Mouse (Mus musculus) MEL (cell line): ENCODE data around the gene Naa11. TPM values are rescaled to one million over a fixed set of nuclear protein-coding genes. Genes with fewer than 3 reads are reported as not detected.

Source experiments
- DNase-seq: peaks from one replicate; pipeline ENCODE4 v3.0.0; 2011; ENCODE audit warnings: low read depth, low spot score
- H3K27ac ChIP-seq: 2 replicates; pipeline ENCODE4 v1.5.1; 2012; ENCODE audit warnings: low read depth, mild to moderate bottlenecking, control low read depth, low read length, moderate library complexity; ENCODE audit not compliant: control insufficient read depth
- H3K27me3 ChIP-seq, 2 experiments: fragments of 150-350 bp in 1 of 2; sonication (generic) in 1 of 2; 2 replicates each; pipeline ENCODE4 v1.6.1; 2012; ENCODE audit warnings: low read length in 2 of 2, mild to moderate bottlenecking in 2 of 2, improper control_type of control experiment in 1 of 2, moderate library complexity in 1 of 2; ENCODE audit not compliant: insufficient read depth in 2 of 2, control insufficient read depth in 1 of 2
- H3K36me3 ChIP-seq, 2 experiments: 2 replicates each; pipeline ENCODE4 v1.6.1; 2012 to 2014; ENCODE audit warnings: low read length in 2 of 2, improper control_type of control experiment in 1 of 2, inconsistent platforms in 1 of 2, mild to moderate bottlenecking in 1 of 2; ENCODE audit not compliant: insufficient read depth in 2 of 2, control insufficient read depth in 1 of 2
- H3K4me1 ChIP-seq, 2 experiments: fragments of 150-350 bp in 1 of 2; sonication (generic) in 1 of 2; 2 replicates each; pipeline ENCODE4 v1.6.1; 2012; ENCODE audit warnings: low read length in 2 of 2, improper control_type of control experiment in 1 of 2, mild to moderate bottlenecking in 1 of 2; ENCODE audit not compliant: insufficient read depth in 2 of 2, control insufficient read depth in 1 of 2
- H3K4me3 ChIP-seq, 2 experiments: fragments of 150-350 bp in 1 of 2; sonication (generic) in 1 of 2; 2 replicates each; pipeline ENCODE4 v1.5.1; 2012; ENCODE audit warnings: low read depth in 2 of 2, low read length in 2 of 2, mild to moderate bottlenecking in 2 of 2, moderate library complexity in 2 of 2, control low read depth in 1 of 2, improper control_type of control experiment in 1 of 2; ENCODE audit not compliant: control insufficient read depth in 1 of 2, insufficient read depth in 1 of 2
- H3K79me2 ChIP-seq: 2 replicates; pipeline ENCODE4 v1.6.1; 2012; ENCODE audit warnings: mild to moderate bottlenecking, low read length, moderate library complexity; ENCODE audit not compliant: control insufficient read depth, poor library complexity, insufficient read depth
- H3K9ac ChIP-seq: 2 replicates; pipeline ENCODE4 v1.6.1; 2012; ENCODE audit warnings: low read depth, mild to moderate bottlenecking, control low read depth, low read length, moderate library complexity; ENCODE audit not compliant: control insufficient read depth, poor library complexity, severe bottlenecking
- H3K9me3 ChIP-seq: fragments of 150-350 bp; sonication (generic); replicated peaks from 2 replicates; pipeline ENCODE4 v1.6.1; 2012; ENCODE audit warnings: mild to moderate bottlenecking, low read length, improper control_type of control experiment, moderate library complexity; ENCODE audit not compliant: insufficient read depth
- CTCF ChIP-seq, 3 experiments: IDR thresholded peaks in 2 of 3; conservative IDR thresholded peaks in 1 of 3; 2 replicates each; pipeline ENCODE4 v1.5.1; 2011 to 2012; ENCODE audit warnings: low read length in 3 of 3, low read depth in 2 of 3, mild to moderate bottlenecking in 2 of 3, improper control_type of control experiment in 1 of 3, inconsistent platforms in 1 of 3, mixed read lengths in 1 of 3, moderate library complexity in 1 of 3; ENCODE audit not compliant: control insufficient read depth in 1 of 3, insufficient read depth in 1 of 3, poor library complexity in 1 of 3, severe bottlenecking in 1 of 3
- EP300 ChIP-seq, 2 experiments: IDR thresholded peaks; 2 replicates each; pipeline ENCODE4 v1.6.1; 2011; ENCODE audit warnings: improper control_type of control experiment in 2 of 2, low read length in 2 of 2, low read depth in 1 of 2, mild to moderate bottlenecking in 1 of 2
- GABPA ChIP-seq: IDR thresholded peaks from 2 replicates; pipeline ENCODE4 v1.6.1; 2012; ENCODE audit warnings: low read depth, mild to moderate bottlenecking, inconsistent platforms, low read length, improper control_type of control experiment, moderate library complexity
- GATA1 ChIP-seq: IDR thresholded peaks from 2 replicates; pipeline ENCODE4 v1.6.1; 2011; ENCODE audit warnings: low read depth, low read length, improper control_type of control experiment
- JUND ChIP-seq: IDR thresholded peaks from 2 replicates; pipeline ENCODE4 v1.6.1; 2011; ENCODE audit warnings: low read depth, mild to moderate bottlenecking, improper control_type of control experiment, low read length
- MXI1 ChIP-seq: IDR thresholded peaks from 2 replicates; pipeline ENCODE4 v1.6.1; 2011; ENCODE audit warnings: mild to moderate bottlenecking, low read depth, low read length, improper control_type of control experiment
- NRF1 ChIP-seq: IDR thresholded peaks from 2 replicates; pipeline ENCODE4 v1.6.1; 2014; ENCODE audit warnings: low read depth, mild to moderate bottlenecking, inconsistent platforms, low read length, improper control_type of control experiment, moderate library complexity; ENCODE audit not compliant: poor library complexity, insufficient read depth, severe bottlenecking
- POLR2A ChIP-seq, 2 experiments: IDR thresholded peaks; 2 replicates each; pipeline ENCODE4 v1.6.1; 2011 to 2012; ENCODE audit warnings: low read length in 2 of 2, mild to moderate bottlenecking in 2 of 2, control low read depth in 1 of 2, improper control_type of control experiment in 1 of 2, low read depth in 1 of 2, moderate library complexity in 1 of 2; ENCODE audit not compliant: control insufficient read depth in 1 of 2, insufficient read depth in 1 of 2, poor library complexity in 1 of 2
- POLR2AphosphoS2 ChIP-seq: IDR thresholded peaks from 2 replicates; pipeline ENCODE4 v1.6.1; 2011; ENCODE audit warnings: low read length, improper control_type of control experiment
- POLR2AphosphoS5 ChIP-seq: IDR thresholded peaks from 2 replicates; pipeline ENCODE4 v1.6.1; 2012; ENCODE audit warnings: low read depth, borderline replicate concordance, mild to moderate bottlenecking, inconsistent platforms, low read length, moderate library complexity, mixed read lengths
- RCOR1 ChIP-seq: IDR thresholded peaks from 2 replicates; pipeline ENCODE4 v1.6.1; 2012; ENCODE audit warnings: low read depth, mild to moderate bottlenecking, inconsistent platforms, low read length, improper control_type of control experiment
- TAL1 ChIP-seq: IDR thresholded peaks from 2 replicates; pipeline ENCODE4 v1.6.1; 2012; ENCODE audit warnings: mild to moderate bottlenecking, inconsistent platforms, low read length, moderate library complexity, mixed read lengths
- TBP ChIP-seq: IDR thresholded peaks from 2 replicates; pipeline ENCODE4 v1.8.0; 2011; ENCODE audit warnings: low read depth, low read length, improper control_type of control experiment
- UBTF ChIP-seq: IDR thresholded peaks from 2 replicates; pipeline ENCODE4 v1.6.1; 2012; ENCODE audit warnings: low read depth, mild to moderate bottlenecking, inconsistent platforms, low read length, improper control_type of control experiment, moderate library complexity, borderline replicate concordance; ENCODE audit not compliant: insufficient read depth
- ZKSCAN1 ChIP-seq: IDR thresholded peaks from 2 replicates; pipeline ENCODE4 v1.6.1; 2012; ENCODE audit warnings: low read depth, mild to moderate bottlenecking, inconsistent platforms, low read length, improper control_type of control experiment, moderate library complexity
- ZMIZ1 ChIP-seq: IDR thresholded peaks from 2 replicates; pipeline ENCODE4 v1.6.1; 2012; ENCODE audit warnings: low read depth, mild to moderate bottlenecking, inconsistent platforms, low read length, improper control_type of control experiment, moderate library complexity
- ZNF384 ChIP-seq: IDR thresholded peaks from 2 replicates; pipeline ENCODE4 v1.6.1; 2012; ENCODE audit warnings: low read depth, mild to moderate bottlenecking, inconsistent platforms, low read length, improper control_type of control experiment
- polyA plus RNA-seq, 2 experiments: library from polyadenylated mRNA; stranded (reverse) in 1 of 2; unstranded in 1 of 2; fragments of >175 nt in 1 of 2; fragments of >200 nt in 1 of 2; gene quantifications; 2 replicates each; pipeline versions ENCODE4 v1.2.1 to v1.2.4; 2012; ENCODE audit warnings: low replicate concordance in 2 of 2, low read depth in 1 of 2; ENCODE audit not compliant: insufficient read length in 2 of 2, insufficient read depth in 1 of 2, missing spikeins in 1 of 2
- total RNA-seq: library from RNA; depleted of rRNA; stranded (reverse); fragments of 300-350 nt; gene quantifications from 2 replicates; pipeline ENCODE4 v1.2.3, GENCODE M21; 2012

Naa11 gene
- total and polyA plus RNA-seq, 3 experiments = not detected

DNA sequence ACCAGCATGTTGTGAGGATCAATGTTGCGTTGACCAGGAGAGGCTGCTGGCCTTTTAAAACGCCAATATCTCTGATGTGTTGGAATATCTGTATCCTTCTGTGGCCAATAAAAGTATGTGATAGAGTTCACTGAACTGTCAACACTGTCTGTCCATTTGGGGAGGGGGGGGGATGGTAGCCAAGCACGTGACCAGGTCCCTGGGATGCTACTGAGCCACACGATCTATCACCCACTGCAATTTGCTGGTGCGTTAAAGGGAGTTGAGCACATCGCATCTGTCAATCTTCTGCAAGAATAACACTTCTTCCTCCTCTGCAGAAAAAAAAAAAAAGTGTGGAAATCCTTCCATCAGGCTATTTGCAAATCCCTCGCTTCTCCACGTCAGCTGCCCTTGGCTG lies 43.9 kb downstream of the Naa11 start:
- no peak overlapping the region for H3K27ac ChIP-seq
- H3K9me3 ChIP-seq = no peaks in the 10 kb centered on the region
- H3K4me3 ChIP-seq = no peak overlapping the region
- no peaks in the 10 kb centered on the region for H3K4me1 ChIP-seq
- no peaks in the 10 kb centered on the region for H3K79me2 ChIP-seq
- no peaks in the 10 kb centered on the region for H3K27me3 ChIP-seq
- no peak for TF ChIP-seq POLR2AphosphoS5
- no peak for TF ChIP-seq UBTF
- no peak for TF ChIP-seq TAL1
- H3K9ac ChIP-seq = no peak overlapping the region
- no peak for DNase-seq
- H3K36me3 ChIP-seq = no peaks in the 10 kb centered on the region

DNA sequence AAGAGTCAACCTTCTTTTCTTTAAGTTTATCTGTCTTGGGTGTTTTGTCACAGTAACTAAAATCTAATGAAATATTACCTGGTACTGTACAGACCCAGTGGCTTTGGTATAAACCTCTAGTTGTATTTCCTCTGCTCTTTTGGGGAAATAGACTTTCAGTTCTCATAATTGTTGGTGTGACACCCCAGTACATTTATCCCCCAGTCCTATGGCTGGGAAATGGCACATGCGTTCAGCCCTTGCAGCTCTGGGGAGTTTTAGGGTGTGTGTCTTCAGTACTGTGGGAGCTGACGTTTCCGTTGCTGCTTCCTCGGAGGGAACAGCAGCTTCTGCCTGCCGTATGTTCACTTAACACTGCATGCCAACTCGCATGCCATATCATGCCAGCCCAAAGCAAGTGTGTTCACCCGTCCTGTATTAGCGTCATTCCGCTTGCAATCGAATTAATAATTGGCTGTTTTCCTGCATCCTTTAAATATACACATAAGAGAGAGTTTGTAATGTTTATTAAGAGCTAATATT lies 46.4 kb downstream of the Naa11 start:
- Histone ChIP-seq H3K27me3 (no peaks in the 10 kb centered on the region), H3K4me1 (no peaks in the 10 kb centered on the region), H3K9me3 (no peaks in the 10 kb centered on the region)
- TF ChIP-seq ZNF384 (no peak), ZMIZ1 (no peak), JUND (no peak), GATA1 (no peak), CTCF (IDR thresholded peaks at IDR 0.05 in 2 of 3, conservative IDR thresholded peaks at IDR 0.05 in 1 of 3; ENCODE audit: control insufficient read depth in 1 of 3, insufficient read depth in 1 of 3, low read depth in 2 of 3, low read length in 3 of 3, poor library complexity in 1 of 3, severe bottlenecking in 1 of 3) (no peak), POLR2AphosphoS2 (no peak), POLR2A (IDR thresholded peaks at IDR 0.05; ENCODE audit: control insufficient read depth in 1 of 2, insufficient read depth in 1 of 2, low read depth in 1 of 2, low read length in 2 of 2, poor library complexity in 1 of 2) (no peak), TAL1 (no peak), ZKSCAN1 (no peak), TBP (no peak), UBTF (no peak), GABPA (no peak), POLR2AphosphoS5 (no peak), NRF1 (no peak)
- TF ChIP-seq, all 39 proteins: peak for 0
- H3K4me3 ChIP-seq = no peak overlapping the region
- H3K36me3 ChIP-seq = no peaks in the 10 kb centered on the region
- H3K27ac ChIP-seq = no peak overlapping the region
- H3K79me2 ChIP-seq = no peaks in the 10 kb centered on the region
- H3K9ac ChIP-seq = no peak overlapping the region
- DNase-seq = no peak

DNA sequence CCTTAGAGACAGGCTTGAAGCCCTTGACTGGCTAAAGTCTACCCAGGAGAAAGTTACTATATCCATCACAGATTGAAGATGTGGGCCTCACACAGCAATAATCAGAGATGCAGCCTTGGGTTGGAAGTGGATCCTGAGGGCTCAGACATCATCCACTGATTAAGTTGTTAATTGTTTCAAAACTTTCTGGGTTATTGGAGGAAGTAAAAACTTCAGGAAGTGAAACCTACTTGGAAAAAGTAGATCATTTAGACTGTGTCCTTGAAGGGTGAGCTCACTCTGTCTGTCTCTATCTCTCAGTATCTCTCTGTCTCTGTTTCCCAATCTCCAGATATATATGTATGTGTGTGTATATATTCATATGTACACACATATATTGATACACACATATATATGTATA lies 47.0 kb downstream of the Naa11 start:
- no peak overlapping the region for H3K4me3 ChIP-seq
- no peak overlapping the region for H3K27ac ChIP-seq
- H3K9ac ChIP-seq = no peak overlapping the region
- H3K79me2 ChIP-seq = no peaks in the 10 kb centered on the region
- H3K36me3 ChIP-seq = no peaks in the 10 kb centered on the region
- no peaks in the 10 kb centered on the region for H3K27me3 ChIP-seq
- DNase-seq = no peak
- no peaks in the 10 kb centered on the region for H3K9me3 ChIP-seq
- H3K4me1 ChIP-seq = no peaks in the 10 kb centered on the region
- TF ChIP-seq POLR2A (IDR thresholded peaks at IDR 0.05; ENCODE audit: control insufficient read depth in 1 of 2, insufficient read depth in 1 of 2, low read depth in 1 of 2, low read length in 2 of 2, poor library complexity in 1 of 2) (no peak), EP300 (IDR thresholded peaks at IDR 0.05; ENCODE audit: low read depth in 1 of 2, low read length in 2 of 2) (no peak), RCOR1 (no peak), MXI1 (no peak)
